Mouse (Mus musculus) ES-Bruce4 (cell line): Measurements from ENCODE around the gene Cemip2. TPM values are rescaled to one million over a fixed set of nuclear protein-coding genes. Genes with fewer than 3 reads are reported as not detected.

Experiments used
- H3K27ac ChIP-seq: 2 replicates; pipeline ENCODE4 v1.5.1; 2012; ENCODE audit warnings: low read length, inconsistent platforms; ENCODE audit not compliant: insufficient read depth
- H3K27me3 ChIP-seq: 2 replicates; pipeline ENCODE4 v1.6.1; 2012; ENCODE audit warnings: mild to moderate bottlenecking, low read length, inconsistent platforms; ENCODE audit not compliant: control insufficient read depth, poor library complexity, insufficient read depth, severe bottlenecking
- H3K36me3 ChIP-seq: 2 replicates; pipeline ENCODE4 v1.6.1; 2012; ENCODE audit warnings: inconsistent platforms, mild to moderate bottlenecking, low read length, moderate library complexity; ENCODE audit not compliant: control insufficient read depth, poor library complexity, insufficient read depth, severe bottlenecking
- H3K4me1 ChIP-seq: one replicate; pipeline ENCODE4 v1.8.1; 2011; ENCODE audit warnings: low read length; ENCODE audit not compliant: control insufficient read depth, insufficient read depth
- H3K4me3 ChIP-seq: 2 replicates; pipeline ENCODE4 v1.5.1; 2011; ENCODE audit warnings: low read depth, mild to moderate bottlenecking, low read length
- H3K9ac ChIP-seq: 2 replicates; pipeline ENCODE4 v1.6.1; 2012; ENCODE audit warnings: low read depth, mild to moderate bottlenecking, inconsistent platforms; ENCODE audit not compliant: poor library complexity, severe bottlenecking
- H3K9me3 ChIP-seq: replicated peaks from 2 replicates; pipeline ENCODE4 v1.6.1; 2012; ENCODE audit warnings: mild to moderate bottlenecking, low read length, inconsistent platforms; ENCODE audit not compliant: control insufficient read depth, poor library complexity, insufficient read depth, severe bottlenecking
- CTCF ChIP-seq: IDR thresholded peaks from one replicate; pipeline ENCODE4 v1.8.1; 2011; ENCODE audit warnings: low read depth, low read length
- EP300 ChIP-seq: IDR thresholded peaks from 2 replicates; pipeline ENCODE4 v1.6.1; 2011; ENCODE audit warnings: low read depth, low read length; ENCODE audit not compliant: insufficient read depth
- POLR2A ChIP-seq: IDR thresholded peaks from one replicate; pipeline ENCODE4 v1.8.1; 2011; ENCODE audit warnings: low read length; ENCODE audit not compliant: insufficient read depth
- polyA plus RNA-seq: library from polyadenylated mRNA; stranded (reverse); fragments of >200 nt; gene quantifications from 2 replicates; pipeline ENCODE4 v1.2.4, GENCODE M21; 2011; ENCODE audit warnings: low read depth; ENCODE audit not compliant: missing spikeins, insufficient read depth, insufficient read length

Cemip2 gene
- polyA plus RNA-seq, 1 experiment = 43.1 TPM

DNA sequence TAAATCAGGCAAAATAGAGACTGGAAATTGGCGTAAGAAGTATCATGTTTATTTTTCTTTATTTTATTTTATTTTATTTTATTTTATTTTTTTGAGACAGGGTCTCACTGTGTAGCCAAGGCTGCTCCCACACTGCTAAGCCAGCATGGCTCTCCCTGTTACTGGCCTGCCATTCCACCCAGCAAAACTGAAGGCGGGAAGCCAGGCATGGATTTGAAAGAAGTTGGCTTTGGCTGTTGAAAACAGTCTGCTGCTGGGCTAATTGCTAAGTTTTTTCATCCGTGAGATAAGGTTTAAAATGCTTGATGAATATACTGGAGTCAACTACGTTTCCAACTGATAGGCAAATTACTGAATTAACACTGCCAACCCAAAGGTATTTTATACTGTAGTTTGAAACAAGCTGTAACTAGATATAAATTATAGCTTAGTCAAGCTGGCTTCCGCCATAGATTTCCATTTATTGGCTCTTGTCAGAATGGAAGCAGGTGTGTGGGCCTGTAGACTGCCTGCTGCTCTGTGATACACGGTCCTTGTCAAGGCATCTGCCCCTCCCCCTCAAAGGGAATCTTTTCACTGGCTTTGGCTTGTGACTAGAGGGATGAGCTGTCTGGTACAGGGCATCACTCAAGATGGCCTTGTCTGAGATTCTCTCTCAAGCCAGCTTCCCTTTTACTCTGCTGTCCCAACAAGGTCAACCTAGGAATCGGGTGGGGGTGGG, 3.1 kb downstream of the Cemip2 start:
- TF ChIP-seq EP300 = peak; percentile 74
- TF ChIP-seq CTCF = no peak
- Histone ChIP-seq H3K27me3 (no peaks in the 10 kb centered on the region), H3K9me3 (no peaks in the 10 kb centered on the region), H3K36me3 (no peaks in the 10 kb centered on the region), H3K9ac (no peak overlapping the region), H3K4me3 (peak overlapping the region; percentile 8; the same call in 1 of the 2 replicates), H3K4me1 (peaks cover 5% of the 10 kb centered on the region), H3K27ac (peak overlapping the region; percentile 30; the same call in 1 of the 2 replicates)

GRCm38 (mm10) chr19:21781787-21782432, 3.8 kb downstream of the Cemip2 start:
- H3K9me3 ChIP-seq = no peaks in the 10 kb centered on the region
- no peak for TF ChIP-seq POLR2A
- no peak for TF ChIP-seq EP300
- no peak for TF ChIP-seq CTCF
- peak overlapping the region; percentile 30; the same call in 1 of the 2 replicates for H3K4me3 ChIP-seq
- no peaks in the 10 kb centered on the region for H3K27me3 ChIP-seq
- H3K27ac ChIP-seq = peak overlapping the region; percentile 30
- H3K36me3 ChIP-seq = no peaks in the 10 kb centered on the region
- H3K4me1 ChIP-seq = peaks cover 5% of the 10 kb centered on the region
- no peak overlapping the region for H3K9ac ChIP-seq

DNA sequence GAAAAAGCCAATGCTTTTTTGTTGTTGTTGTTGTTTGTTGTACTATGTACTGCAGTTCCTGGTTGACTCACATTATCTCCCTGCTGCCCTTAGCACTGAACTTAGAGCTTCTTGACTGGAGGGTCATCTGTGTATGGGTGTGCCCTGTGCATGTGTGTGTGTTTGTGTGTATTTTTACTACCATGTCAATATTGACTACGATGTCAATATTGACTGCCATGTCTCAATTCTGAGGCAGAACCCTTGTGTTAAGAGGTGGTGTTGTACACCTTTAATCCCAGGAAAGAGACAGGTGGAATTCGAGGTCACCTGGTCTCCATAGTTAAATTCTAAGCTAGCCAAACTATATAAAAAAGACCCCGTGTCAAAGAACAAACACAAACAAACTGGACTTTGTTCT, 5.6 kb downstream of the Cemip2 start:
- Histone ChIP-seq H3K27ac (peak overlapping the region; percentile 91), H3K4me3 (no peak overlapping the region), H3K4me1 (peaks cover 5% of the 10 kb centered on the region)

GRCm38 (mm10) chr19:21784331-21785131, 6.4 kb downstream of the Cemip2 start:
- Histone ChIP-seq H3K4me1 (peaks cover 5% of the 10 kb centered on the region), H3K9me3 (no peaks in the 10 kb centered on the region)

More for the DNA sequence above, 5.6 kb downstream of the Cemip2 start:
- no peak for TF ChIP-seq EP300
- no peak for TF ChIP-seq POLR2A
- no peak for TF ChIP-seq CTCF
- no peaks in the 10 kb centered on the region for H3K9me3 ChIP-seq
- no peaks in the 10 kb centered on the region for H3K36me3 ChIP-seq
- H3K9ac ChIP-seq = peak overlapping the region; percentile 56; the same call in 1 of the 2 replicates
- no peaks in the 10 kb centered on the region for H3K27me3 ChIP-seq

DNA sequence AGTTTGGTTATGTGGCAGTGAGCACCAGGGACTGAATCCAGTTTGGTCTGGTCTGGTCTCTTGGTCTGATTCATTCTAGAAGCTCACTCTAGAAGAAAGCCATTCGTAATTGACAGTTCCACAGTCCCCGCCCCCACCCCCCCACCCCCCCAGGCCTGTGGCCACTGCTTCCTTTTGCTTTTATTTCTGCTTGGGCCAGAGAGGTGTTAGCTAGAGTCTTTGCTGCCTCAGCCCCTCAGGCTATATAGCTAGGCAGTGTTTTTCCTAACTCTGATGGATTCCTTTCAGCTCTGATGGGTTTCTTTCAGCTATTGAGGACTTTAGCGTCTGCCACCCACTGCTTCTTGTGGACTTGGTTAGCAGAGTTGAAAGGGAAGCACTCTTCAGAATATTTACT, 7.0 kb downstream of the Cemip2 start:
- Histone ChIP-seq H3K4me1 (peaks cover 5% of the 10 kb centered on the region), H3K27me3 (no peaks in the 10 kb centered on the region), H3K27ac (peak overlapping the region; percentile 87), H3K36me3 (no peaks in the 10 kb centered on the region), H3K4me3 (peak overlapping the region; percentile 61; the same call in 1 of the 2 replicates), H3K9ac (peak overlapping the region; percentile 79), H3K9me3 (no peaks in the 10 kb centered on the region; the same call in 1 of the 2 replicates)
- TF ChIP-seq POLR2A (no peak), CTCF (no peak), EP300 (no peak)

More at GRCm38 (mm10) chr19:21784331-21785131, 6.4 kb downstream of the Cemip2 start:
- Histone ChIP-seq H3K27me3 (no peaks in the 10 kb centered on the region), H3K9ac (peak overlapping the region; percentile 79), H3K36me3 (no peaks in the 10 kb centered on the region), H3K4me3 (peak overlapping the region; percentile 61), H3K27ac (peak overlapping the region; percentile 91)
- no peak for TF ChIP-seq CTCF
- peak; percentile 95 for TF ChIP-seq EP300
